Mouse (Mus musculus): ENCODE measurements at regions not wholly inside any gene's neighbourhood (a gene's known extent, or its start where the extent isn't known, plus 50 kb on each side); places are given as distances from the start of the nearest gene placed in this dataset.

- 87% methylated on average over 2 of the region's 2 CpGs for WGBS
- H3K4me2 ChIP-seq (replicated peaks; ENCODE audit: low read depth, low read length), result no peak overlapping the region
- no peaks in the 10 kb centered on the region for H3K4me1 ChIP-seq (replicated peaks; ENCODE audit: control insufficient read depth, insufficient read depth, low read length)
- no peak overlapping the region for H3K4me3 ChIP-seq (ENCODE audit: low read depth, low read length)
- no peaks in the 10 kb centered on the region for H3K9me3 ChIP-seq (ENCODE audit: control insufficient read depth, low read length)
- H3K36me3 ChIP-seq (ENCODE audit: control insufficient read depth, insufficient read depth, low read length), result no peaks in the 10 kb centered on the region
- DNase-seq (ENCODE audit: low spot score) (no peak), ATAC-seq (ENCODE audit: low FRiP score) (no peak)
- no peak overlapping the region for H3K9ac ChIP-seq (ENCODE audit: low read depth, low read length)
- H3K27me3 ChIP-seq (ENCODE audit: control insufficient read depth, insufficient read depth, low read length), result no peaks in the 10 kb centered on the region
- no peak overlapping the region for H3K27ac ChIP-seq (ENCODE audit: low read depth, low read length)
These were observed 704.4 kb upstream of the Chordc1 start for GRCm38 (mm10) chr9:17587558-17587957.

GRCm38 (mm10) chr9:17587968-17588550, 703.9 kb upstream of the Chordc1 start:
- 62% methylated on average over 2 of the region's 2 CpGs for WGBS
- DNase-seq (ENCODE audit: low spot score), result no peak

DNA sequence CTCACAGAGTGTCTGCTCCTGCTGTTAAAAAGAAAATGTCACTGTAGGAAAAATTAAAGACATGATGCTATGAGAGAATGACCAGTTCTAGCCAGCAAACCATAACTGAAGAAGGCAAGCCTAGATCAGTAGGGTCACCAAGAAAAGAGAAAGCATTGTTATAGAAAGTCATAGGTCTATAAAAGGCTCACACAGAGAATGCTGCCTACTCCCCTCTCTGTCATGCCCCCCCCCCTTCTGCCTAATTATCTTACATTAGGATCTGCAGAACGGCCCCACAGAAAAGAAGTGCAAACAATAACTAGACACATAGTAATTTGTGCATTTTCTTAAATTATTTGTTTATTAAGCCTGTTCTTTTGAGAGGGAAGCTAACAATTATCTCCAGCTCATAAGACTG, 680.8 kb upstream of the Chordc1 start:
- no peaks in the 10 kb centered on the region for H3K27me3 ChIP-seq (ENCODE audit: control insufficient read depth, insufficient read depth, low read length)
- ATAC-seq (ENCODE audit: low FRiP score) (no peak), DNase-seq (ENCODE audit: low spot score) (no peak)
- no peak overlapping the region for H3K27ac ChIP-seq (ENCODE audit: low read depth, low read length)
- no peak overlapping the region for H3K9ac ChIP-seq (ENCODE audit: low read depth, low read length)
- H3K36me3 ChIP-seq (ENCODE audit: control insufficient read depth, insufficient read depth, low read length), result no peaks in the 10 kb centered on the region
- 56% methylated on average over 1 of the region's 1 CpGs for WGBS
- no peak overlapping the region for H3K4me2 ChIP-seq (replicated peaks; ENCODE audit: low read depth, low read length)
- no peaks in the 10 kb centered on the region for H3K4me1 ChIP-seq (replicated peaks; ENCODE audit: control insufficient read depth, insufficient read depth, low read length)
- no peak overlapping the region for H3K4me3 ChIP-seq (ENCODE audit: low read depth, low read length)
- H3K9me3 ChIP-seq (ENCODE audit: control insufficient read depth, low read length), result no peaks in the 10 kb centered on the region

More at GRCm38 (mm10) chr9:17587968-17588550, 703.9 kb upstream of the Chordc1 start:
- H3K4me2 ChIP-seq (replicated peaks; ENCODE audit: low read depth, low read length), result no peak overlapping the region
- H3K9ac ChIP-seq (ENCODE audit: low read depth, low read length), result no peak overlapping the region
- no peaks in the 10 kb centered on the region for H3K4me1 ChIP-seq (replicated peaks; ENCODE audit: control insufficient read depth, insufficient read depth, low read length)
- ATAC-seq (ENCODE audit: low FRiP score), result no peak
- H3K27me3 ChIP-seq (ENCODE audit: control insufficient read depth, insufficient read depth, low read length), result no peaks in the 10 kb centered on the region
- H3K27ac ChIP-seq (ENCODE audit: low read depth, low read length), result no peak overlapping the region
- H3K4me3 ChIP-seq (ENCODE audit: low read depth, low read length), result no peak overlapping the region
- no peaks in the 10 kb centered on the region for H3K36me3 ChIP-seq (ENCODE audit: control insufficient read depth, insufficient read depth, low read length)
- no peaks in the 10 kb centered on the region for H3K9me3 ChIP-seq (ENCODE audit: control insufficient read depth, low read length)

- Histone ChIP-seq H3K4me2 (replicated peaks; ENCODE audit: low read depth, low read length) (no peak overlapping the region), H3K27ac (ENCODE audit: low read depth, low read length) (no peak overlapping the region), H3K4me3 (ENCODE audit: low read depth, low read length) (no peak overlapping the region), H3K27me3 (ENCODE audit: control insufficient read depth, insufficient read depth, low read length) (no peaks in the 10 kb centered on the region), H3K36me3 (ENCODE audit: control insufficient read depth, insufficient read depth, low read length) (no peaks in the 10 kb centered on the region), H3K9me3 (ENCODE audit: control insufficient read depth, low read length) (no peaks in the 10 kb centered on the region), H3K9ac (ENCODE audit: low read depth, low read length) (no peak overlapping the region), H3K4me1 (replicated peaks; ENCODE audit: control insufficient read depth, insufficient read depth, low read length) (no peaks in the 10 kb centered on the region)
- DNase-seq (ENCODE audit: low spot score) (no peak), ATAC-seq (ENCODE audit: low FRiP score) (no peak)
- WGBS, result 96% methylated on average over 1 of the region's 1 CpGs
These were observed 649.4 kb upstream of the Chordc1 start for GRCm38 (mm10) chr9:17642513-17642912.

DNA sequence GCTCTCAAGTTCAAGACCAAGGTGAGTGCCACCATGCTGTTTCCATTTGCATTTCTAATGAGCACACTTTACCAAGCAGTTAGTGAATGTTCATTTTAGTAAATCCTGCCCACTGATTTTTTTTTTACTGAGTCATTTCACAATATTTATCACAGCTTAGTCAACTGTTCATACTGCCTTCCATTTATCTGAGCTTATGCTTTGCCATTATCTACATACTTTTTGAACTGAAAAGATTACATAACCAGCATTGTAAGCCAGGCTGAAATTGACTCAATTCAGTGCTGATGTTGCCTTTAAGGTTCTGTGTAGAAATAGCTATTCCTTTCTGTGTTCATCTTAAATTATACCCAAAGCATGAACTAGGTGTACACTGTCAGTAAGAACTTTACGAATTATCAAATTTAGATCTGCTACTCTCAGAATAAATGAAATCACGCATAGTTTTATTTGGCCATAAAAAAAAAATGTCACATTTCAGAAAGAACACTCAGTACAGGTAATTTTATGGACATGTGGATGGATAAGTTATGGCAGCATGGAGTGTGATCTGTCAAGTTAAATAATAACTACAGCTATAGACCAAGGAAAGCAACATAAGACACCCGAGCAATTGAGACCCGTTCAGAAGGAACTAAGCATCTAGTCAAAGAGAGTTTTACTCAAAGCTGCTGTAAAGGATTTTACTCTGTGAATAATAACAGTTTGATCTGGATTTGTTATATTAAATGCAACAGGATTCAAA, 645.9 kb upstream of the Chordc1 start:
- Histone ChIP-seq H3K27me3 (ENCODE audit: control insufficient read depth, insufficient read depth, low read length) (no peaks in the 10 kb centered on the region), H3K36me3 (ENCODE audit: control insufficient read depth, insufficient read depth, low read length) (no peaks in the 10 kb centered on the region), H3K27ac (ENCODE audit: low read depth, low read length) (no peak overlapping the region), H3K4me3 (ENCODE audit: low read depth, low read length) (no peak overlapping the region), H3K9me3 (ENCODE audit: control insufficient read depth, low read length) (no peaks in the 10 kb centered on the region), H3K9ac (ENCODE audit: low read depth, low read length) (no peak overlapping the region), H3K4me2 (replicated peaks; ENCODE audit: low read depth, low read length) (no peak overlapping the region), H3K4me1 (replicated peaks; ENCODE audit: control insufficient read depth, insufficient read depth, low read length) (no peaks in the 10 kb centered on the region)
- ATAC-seq (ENCODE audit: low FRiP score) (no peak), DNase-seq (ENCODE audit: low spot score) (no peak)
- 84% methylated on average over 4 of the region's 4 CpGs for WGBS

- DNase-seq (ENCODE audit: low spot score), result no peak
- H3K36me3 ChIP-seq (ENCODE audit: control insufficient read depth, insufficient read depth, low read length), result no peaks in the 10 kb centered on the region
These were observed 638.1 kb upstream of the Chordc1 start for GRCm38 (mm10) chr9:17653818-17654217.

DNA sequence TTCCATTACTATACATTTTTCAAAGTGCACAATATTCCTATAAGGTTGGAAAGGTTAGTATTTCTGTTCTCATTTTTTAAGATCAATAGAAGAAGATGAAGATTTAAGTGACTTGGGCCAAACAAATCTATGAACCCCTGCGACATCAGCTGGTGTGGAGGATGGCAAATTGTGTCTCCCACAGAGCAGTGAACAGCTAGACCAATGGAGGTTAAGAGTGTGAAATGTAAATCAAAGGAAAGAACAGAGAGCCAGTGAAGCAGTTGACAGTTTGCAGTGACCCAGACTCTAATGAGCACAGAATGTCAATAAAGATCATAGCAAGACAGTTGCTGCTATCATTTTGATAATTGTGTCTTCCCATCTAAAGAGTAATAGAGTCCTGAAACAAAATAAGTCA, 627.8 kb upstream of the Chordc1 start:
- no peaks in the 10 kb centered on the region for H3K36me3 ChIP-seq (ENCODE audit: control insufficient read depth, insufficient read depth, low read length)
- no peak overlapping the region for H3K9ac ChIP-seq (ENCODE audit: low read depth, low read length)
- no peak overlapping the region for H3K27ac ChIP-seq (ENCODE audit: low read depth, low read length)
- no peak for DNase-seq (ENCODE audit: low spot score)
- 33% methylated on average over 1 of the region's 1 CpGs for WGBS
- H3K4me2 ChIP-seq (replicated peaks; ENCODE audit: low read depth, low read length), result no peak overlapping the region
- no peaks in the 10 kb centered on the region for H3K4me1 ChIP-seq (replicated peaks; ENCODE audit: control insufficient read depth, insufficient read depth, low read length)
- H3K27me3 ChIP-seq (ENCODE audit: control insufficient read depth, insufficient read depth, low read length), result no peaks in the 10 kb centered on the region
- H3K9me3 ChIP-seq (ENCODE audit: control insufficient read depth, low read length), result no peaks in the 10 kb centered on the region
- H3K4me3 ChIP-seq (ENCODE audit: low read depth, low read length), result no peak overlapping the region
- ATAC-seq (ENCODE audit: low FRiP score), result peak; percentile 69; the same call in 1 of the 2 replicates

More at GRCm38 (mm10) chr9:17653818-17654217, 638.1 kb upstream of the Chordc1 start:
- ATAC-seq (ENCODE audit: low FRiP score), result no peak
- no peaks in the 10 kb centered on the region for H3K27me3 ChIP-seq (ENCODE audit: control insufficient read depth, insufficient read depth, low read length)
- no peak overlapping the region for H3K27ac ChIP-seq (ENCODE audit: low read depth, low read length)
- no peaks in the 10 kb centered on the region for H3K4me1 ChIP-seq (replicated peaks; ENCODE audit: control insufficient read depth, insufficient read depth, low read length)
- H3K9ac ChIP-seq (ENCODE audit: low read depth, low read length), result no peak overlapping the region
- H3K4me2 ChIP-seq (replicated peaks; ENCODE audit: low read depth, low read length), result no peak overlapping the region
- no peaks in the 10 kb centered on the region for H3K9me3 ChIP-seq (ENCODE audit: control insufficient read depth, low read length)
- H3K4me3 ChIP-seq (ENCODE audit: low read depth, low read length), result no peak overlapping the region

GRCm38 (mm10) chr9:17668260-17668659, 623.7 kb upstream of the Chordc1 start:
- Histone ChIP-seq H3K4me2 (replicated peaks; ENCODE audit: low read depth, low read length) (no peak overlapping the region), H3K9me3 (ENCODE audit: control insufficient read depth, low read length) (no peaks in the 10 kb centered on the region), H3K27ac (ENCODE audit: low read depth, low read length) (no peak overlapping the region), H3K27me3 (ENCODE audit: control insufficient read depth, insufficient read depth, low read length) (no peaks in the 10 kb centered on the region), H3K4me1 (replicated peaks; ENCODE audit: control insufficient read depth, insufficient read depth, low read length) (no peaks in the 10 kb centered on the region), H3K4me3 (ENCODE audit: low read depth, low read length) (no peak overlapping the region), H3K9ac (ENCODE audit: low read depth, low read length) (no peak overlapping the region), H3K36me3 (ENCODE audit: control insufficient read depth, insufficient read depth, low read length) (no peaks in the 10 kb centered on the region)
- no peak for DNase-seq (ENCODE audit: low spot score)
- ATAC-seq (ENCODE audit: low FRiP score), result no peak
- WGBS, result 73% methylated on average over 1 of the region's 1 CpGs

DNA sequence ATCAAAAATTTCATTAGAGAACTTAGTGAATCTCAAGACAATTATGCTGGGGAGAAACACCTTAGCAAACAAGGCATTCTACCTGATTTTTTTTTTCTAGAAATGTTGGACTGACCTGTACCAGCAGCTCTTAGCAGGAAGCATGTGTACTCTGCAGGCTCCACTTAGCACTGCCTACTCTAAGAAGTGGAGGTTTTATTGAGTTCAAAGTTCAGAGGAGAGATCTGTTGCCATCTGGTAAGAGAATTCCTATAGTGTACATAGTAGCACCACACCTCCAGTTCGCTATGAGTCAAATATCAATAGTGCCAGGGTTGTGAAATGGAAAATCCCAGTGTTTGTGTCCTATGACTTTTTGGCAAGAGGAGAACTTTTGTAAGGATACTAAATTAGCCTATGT, 616.4 kb upstream of the Chordc1 start:
- H3K9ac ChIP-seq (ENCODE audit: low read depth, low read length), result no peak overlapping the region
- H3K27me3 ChIP-seq (ENCODE audit: control insufficient read depth, insufficient read depth, low read length), result no peaks in the 10 kb centered on the region
- DNase-seq (ENCODE audit: low spot score) (no peak), ATAC-seq (ENCODE audit: low FRiP score) (no peak)
- H3K9me3 ChIP-seq (ENCODE audit: control insufficient read depth, low read length), result no peaks in the 10 kb centered on the region
- H3K27ac ChIP-seq (ENCODE audit: low read depth, low read length), result no peak overlapping the region
- 92% methylated on average over 1 of the region's 1 CpGs for WGBS
- no peak overlapping the region for H3K4me3 ChIP-seq (ENCODE audit: low read depth, low read length)
- H3K4me2 ChIP-seq (replicated peaks; ENCODE audit: low read depth, low read length), result no peak overlapping the region
- H3K4me1 ChIP-seq (replicated peaks; ENCODE audit: control insufficient read depth, insufficient read depth, low read length), result no peaks in the 10 kb centered on the region
- H3K36me3 ChIP-seq (ENCODE audit: control insufficient read depth, insufficient read depth, low read length), result no peaks in the 10 kb centered on the region
